Mouse (Mus musculus): ENCODE results near the gene Tmx1. TPM values are rescaled to one million over a fixed set of nuclear protein-coding genes. Genes with fewer than 3 reads are reported as not detected.

Tmx1 gene
- polyA plus RNA-seq, 2 experiments = 37.3 to 72.8 TPM

- DNase-seq (ENCODE audit: low spot score) (no peak), ATAC-seq (ENCODE audit: low FRiP score, low read depth) (no peak)
- Histone ChIP-seq H3K27me3 (ENCODE audit: control insufficient read depth, insufficient read depth, low read length) (no peaks in the 10 kb centered on the region), H3K27ac (replicated peaks; ENCODE audit: low read depth, low read length) (no peak overlapping the region), H3K9me3 (ENCODE audit: control insufficient read depth, low read length) (0 out of 2 replicates have a peak, but pooled peaks cover 4% of the 10 kb centered on the region), H3K4me3 (replicated peaks; ENCODE audit: low read length) (no peak overlapping the region), H3K4me1 (ENCODE audit: control insufficient read depth, insufficient read depth, low read length) (no peaks in the 10 kb centered on the region), H3K4me2 (replicated peaks; ENCODE audit: low read depth, low read length, severe bottlenecking) (no peak overlapping the region), H3K36me3 (ENCODE audit: control insufficient read depth, insufficient read depth, low read length) (peaks cover 56% of the 10 kb centered on the region), H3K9ac (ENCODE audit: low read depth, low read length, severe bottlenecking) (no peak overlapping the region)
- WGBS = 89% methylated on average over 4 of the region's 4 CpGs
- TF ChIP-seq POLR2A (IDR thresholded peaks at IDR 0.05; ENCODE audit: borderline replicate concordance, extremely low read depth, insufficient read depth, insufficient read length) = no peak
Observed at GRCm38 (mm10) chr12:70464016-70464415, 11.1 kb downstream of the Tmx1 start.

GRCm38 (mm10) chr12:70475336-70475735 is 22.4 kb downstream of the Tmx1 start:
- Histone ChIP-seq H3K4me1 (ENCODE audit: control insufficient read depth, insufficient read depth, low read length) (no peaks in the 10 kb centered on the region), H3K9ac (ENCODE audit: low read depth, low read length, severe bottlenecking) (no peak overlapping the region), H3K4me3 (replicated peaks; ENCODE audit: low read length) (no peak overlapping the region), H3K27me3 (ENCODE audit: control insufficient read depth, insufficient read depth, low read length) (no peaks in the 10 kb centered on the region), H3K9me3 (ENCODE audit: control insufficient read depth, low read length) (no peaks in the 10 kb centered on the region), H3K36me3 (ENCODE audit: control insufficient read depth, insufficient read depth, low read length) (no peaks in the 10 kb centered on the region), H3K4me2 (replicated peaks; ENCODE audit: low read depth, low read length, severe bottlenecking) (no peak overlapping the region), H3K27ac (replicated peaks; ENCODE audit: low read depth, low read length) (no peak overlapping the region)
- no peak for TF ChIP-seq POLR2A (IDR thresholded peaks at IDR 0.05; ENCODE audit: borderline replicate concordance, extremely low read depth, insufficient read depth, insufficient read length)
- WGBS = 63% methylated on average over 3 of the region's 3 CpGs
- no peak for DNase-seq (ENCODE audit: low spot score)
- no peak for ATAC-seq (ENCODE audit: low FRiP score, low read depth)

- no peak overlapping the region for H3K4me3 ChIP-seq (replicated peaks; ENCODE audit: low read length)
- TF ChIP-seq POLR2A (IDR thresholded peaks at IDR 0.05; ENCODE audit: borderline replicate concordance, extremely low read depth, insufficient read depth, insufficient read length) = no peak
- H3K9ac ChIP-seq (ENCODE audit: low read depth, low read length, severe bottlenecking) = no peak overlapping the region
- ATAC-seq (ENCODE audit: low FRiP score, low read depth) (no peak), DNase-seq (ENCODE audit: low spot score) (no peak)
- no peak overlapping the region for H3K4me2 ChIP-seq (replicated peaks; ENCODE audit: low read depth, low read length, severe bottlenecking)
- H3K27ac ChIP-seq (replicated peaks; ENCODE audit: low read depth, low read length) = no peak overlapping the region
- H3K27me3 ChIP-seq (ENCODE audit: control insufficient read depth, insufficient read depth, low read length) = no peaks in the 10 kb centered on the region
- 75% methylated on average over 16 of the region's 16 CpGs for WGBS
- no peaks in the 10 kb centered on the region for H3K36me3 ChIP-seq (ENCODE audit: control insufficient read depth, insufficient read depth, low read length)
- H3K4me1 ChIP-seq (ENCODE audit: control insufficient read depth, insufficient read depth, low read length) = no peaks in the 10 kb centered on the region
- no peaks in the 10 kb centered on the region for H3K9me3 ChIP-seq (ENCODE audit: control insufficient read depth, low read length)
Observed at GRCm38 (mm10) chr12:70476884-70477576, 24.1 kb downstream of the Tmx1 start.

GRCm38 (mm10) chr12:70477593-70478287 is 24.8 kb downstream of the Tmx1 start:
- Histone ChIP-seq H3K9ac (ENCODE audit: low read depth, low read length, severe bottlenecking) (no peak overlapping the region), H3K4me1 (ENCODE audit: control insufficient read depth, insufficient read depth, low read length) (no peaks in the 10 kb centered on the region), H3K4me2 (replicated peaks; ENCODE audit: low read depth, low read length, severe bottlenecking) (no peak overlapping the region), H3K27me3 (ENCODE audit: control insufficient read depth, insufficient read depth, low read length) (no peaks in the 10 kb centered on the region), H3K4me3 (replicated peaks; ENCODE audit: low read length) (no peak overlapping the region), H3K9me3 (ENCODE audit: control insufficient read depth, low read length) (no peaks in the 10 kb centered on the region), H3K27ac (replicated peaks; ENCODE audit: low read depth, low read length) (no peak overlapping the region), H3K36me3 (ENCODE audit: control insufficient read depth, insufficient read depth, low read length) (no peaks in the 10 kb centered on the region)
- DNase-seq (ENCODE audit: low spot score) (no peak), ATAC-seq (ENCODE audit: low FRiP score, low read depth) (no peak)
- no peak for TF ChIP-seq POLR2A (IDR thresholded peaks at IDR 0.05; ENCODE audit: borderline replicate concordance, extremely low read depth, insufficient read depth, insufficient read length)
- WGBS = 78% methylated on average over 16 of the region's 16 CpGs

GRCm38 (mm10) chr12:70485956-70486355 is 33.1 kb downstream of the Tmx1 start:
- H3K27me3 ChIP-seq (ENCODE audit: control insufficient read depth, insufficient read depth, low read length) = no peaks in the 10 kb centered on the region
- no peak overlapping the region for H3K9ac ChIP-seq (ENCODE audit: low read depth, low read length, severe bottlenecking)
- H3K27ac ChIP-seq (replicated peaks; ENCODE audit: low read depth, low read length) = no peak overlapping the region
- no peak overlapping the region for H3K4me3 ChIP-seq (replicated peaks; ENCODE audit: low read length)
- ATAC-seq (ENCODE audit: low FRiP score, low read depth) (no peak), DNase-seq (ENCODE audit: low spot score) (no peak)
- H3K36me3 ChIP-seq (ENCODE audit: control insufficient read depth, insufficient read depth, low read length) = no peaks in the 10 kb centered on the region
- TF ChIP-seq POLR2A (IDR thresholded peaks at IDR 0.05; ENCODE audit: borderline replicate concordance, extremely low read depth, insufficient read depth, insufficient read length) = no peak
- H3K9me3 ChIP-seq (ENCODE audit: control insufficient read depth, low read length) = no peaks in the 10 kb centered on the region
- no peak overlapping the region for H3K4me2 ChIP-seq (replicated peaks; ENCODE audit: low read depth, low read length, severe bottlenecking)
- H3K4me1 ChIP-seq (ENCODE audit: control insufficient read depth, insufficient read depth, low read length) = no peaks in the 10 kb centered on the region
- WGBS = 85% methylated on average over 7 of the region's 7 CpGs
